Comparison of ENCODE assay signal across 22 mouse cellular contexts in the genomic region with DNA sequence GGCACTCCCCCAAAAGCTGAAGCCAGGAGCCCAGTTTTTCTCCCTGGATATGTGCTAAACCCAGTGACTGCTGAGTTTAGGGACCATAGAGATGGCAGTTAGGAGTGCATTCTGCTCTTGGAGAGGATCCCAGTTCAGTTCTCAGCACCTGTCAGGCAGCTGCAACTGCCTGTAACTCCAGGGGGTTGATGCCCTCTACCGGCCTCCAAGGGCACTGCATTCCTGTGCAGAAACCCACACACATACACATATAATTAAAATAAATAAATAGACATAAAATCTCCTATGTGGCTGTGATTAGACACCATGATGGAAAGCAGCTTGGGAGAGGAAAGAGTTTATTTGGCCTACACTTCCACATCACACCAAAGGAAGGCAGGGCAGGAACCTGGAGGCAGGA. TPM values are rescaled to one million over a fixed set of nuclear protein-coding genes. Genes with fewer than 3 reads are reported as not detected.
DNase-seq lines count a peak whose midpoint lies in the region; ATAC-seq and TF ChIP-seq lines count a peak whose summit lies in the region.
"Had no signal": no experiment of that assay in that cellular context is flagged by ENCODE, and none has a peak within 500 bp of the region (broad histone marks: within the 10 kb centered on the region; RNA-seq: fewer than 3 reads in every experiment).

No protein-coding gene starts in this region.

- H3K4me1 ChIP-seq in heart, adult 2 months (ENCODE audit: control insufficient read depth, insufficient read depth, low read length), result no peaks in the 10 kb centered on the region
- 0 out of 2 replicates have a peak, but pooled peaks cover 2% of the 10 kb centered on the region for H3K4me1 ChIP-seq in liver, postnatal 0 days (ENCODE audit: insufficient read depth)
- H3K4me1 ChIP-seq in liver, embryonic 12.5 days, result no peaks in the 10 kb centered on the region
- H3K4me1 ChIP-seq: forebrain, embryonic 13.5 days; heart, embryonic 10.5 days; hindbrain, embryonic 13.5 days had no signal

- 72% methylated on average over 1 of the region's 1 CpGs for WGBS in heart, adult 2 months
- WGBS in liver, postnatal 0 days (ENCODE audit: insufficient replicate concordance), result 79% methylated on average over 1 of the region's 1 CpGs
- WGBS in liver, embryonic 12.5 days (ENCODE audit: insufficient replicate concordance), result 45% methylated on average over 1 of the region's 1 CpGs

- no peak for ATAC-seq in liver, postnatal 0 days
- ATAC-seq in liver, embryonic 12.5 days, result no peak
- ATAC-seq: forebrain, embryonic 13.5 days; forebrain, postnatal 0 days had no signal

- H3K9ac ChIP-seq in heart, adult 2 months (ENCODE audit: low read depth, low read length), result no peak overlapping the region
- no peak overlapping the region for H3K9ac ChIP-seq in liver, postnatal 0 days (replicated peaks)
- no peak overlapping the region for H3K9ac ChIP-seq in liver, embryonic 12.5 days
- H3K9ac ChIP-seq: forebrain, embryonic 13.5 days; forebrain, postnatal 0 days; hindbrain, embryonic 13.5 days had no signal

- no peaks in the 10 kb centered on the region; the same call in 1 of the 2 replicates for H3K79me2 ChIP-seq in heart, adult 2 months (replicated peaks; ENCODE audit: control insufficient read depth, insufficient read depth, low read length)

- H3K36me3 ChIP-seq in heart, adult 2 months (ENCODE audit: control insufficient read depth, insufficient read depth, low read length), result no peaks in the 10 kb centered on the region
- H3K36me3 ChIP-seq in liver, postnatal 0 days (replicated peaks; ENCODE audit: insufficient read depth, low read length), result peaks cover 12% of the 10 kb centered on the region
- H3K36me3 ChIP-seq in liver, embryonic 12.5 days, result peaks cover 25% of the 10 kb centered on the region

- TF ChIP-seq POLR2A in heart, adult 2 months (IDR thresholded peaks at IDR 0.05; ENCODE audit: insufficient read depth, low read depth, low read length), result no peak

- H3K4me2 ChIP-seq in liver, postnatal 0 days (ENCODE audit: low read depth, low read length), result no peak overlapping the region
- no peak overlapping the region for H3K4me2 ChIP-seq in liver, embryonic 12.5 days
- H3K4me2 ChIP-seq: forebrain, embryonic 13.5 days; hindbrain, embryonic 13.5 days had no signal

- no peak for TF ChIP-seq EP300 in heart, adult 2 months (IDR thresholded peaks at IDR 0.05; ENCODE audit: insufficient read depth, low read depth, low read length)
- TF ChIP-seq EP300 in liver, postnatal 0 days (IDR thresholded peaks at IDR 0.05; ENCODE audit: low read depth), result no peak

- intact Hi-C loops in heart, adult 2 months (cut with DNase I), result no loop called here
- intact Hi-C loops in heart, postnatal 14 days (cut with DNase I), result no loop called here

- H3K27ac ChIP-seq in heart, adult 2 months, result no peak overlapping the region
- no peak overlapping the region for H3K27ac ChIP-seq in liver, postnatal 0 days (ENCODE audit: low read depth)
- H3K27ac ChIP-seq in liver, embryonic 12.5 days, result no peak overlapping the region
- H3K27ac ChIP-seq: embryonic facial prominence, embryonic 10.5 days; forebrain, embryonic 13.5 days; heart, embryonic 10.5 days; hindbrain, embryonic 13.5 days had no signal

- TF ChIP-seq CTCF in heart, adult 2 months (IDR thresholded peaks at IDR 0.05), result 0 out of 2 replicates have a peak, but pooled peaks have one; percentile 7
- TF ChIP-seq CTCF in liver, postnatal 0 days (IDR thresholded peaks at IDR 0.05; ENCODE audit: low read depth), result peak; percentile 26; the same call in 1 of the 2 replicates

- H3K9me3 ChIP-seq in liver, postnatal 0 days (ENCODE audit: low read length), result no peaks in the 10 kb centered on the region
- no peaks in the 10 kb centered on the region for H3K9me3 ChIP-seq in liver, embryonic 12.5 days (replicated peaks)
- H3K9me3 ChIP-seq: embryonic facial prominence, embryonic 10.5 days; forebrain, embryonic 13.5 days; G1E; heart, embryonic 10.5 days; hindbrain, embryonic 13.5 days had no signal

- H3K27me3 ChIP-seq in heart, adult 2 months (ENCODE audit: control insufficient read depth, insufficient read depth, low read length), result no peaks in the 10 kb centered on the region
- H3K27me3 ChIP-seq in liver, postnatal 0 days (ENCODE audit: insufficient read depth, low read length), result no peaks in the 10 kb centered on the region
- no peaks in the 10 kb centered on the region for H3K27me3 ChIP-seq in liver, embryonic 12.5 days (replicated peaks)
- H3K27me3 ChIP-seq: forebrain, embryonic 13.5 days; hindbrain, embryonic 13.5 days had no signal

- no peak overlapping the region for H3K4me3 ChIP-seq in heart, adult 2 months
- no peak overlapping the region for H3K4me3 ChIP-seq in liver, postnatal 0 days (ENCODE audit: low read depth, low read length)
- H3K4me3 ChIP-seq in liver, embryonic 12.5 days, result no peak overlapping the region
- H3K4me3 ChIP-seq: embryonic facial prominence, embryonic 10.5 days; forebrain, embryonic 13.5 days; heart, embryonic 10.5 days; hindbrain, embryonic 13.5 days had no signal

- no peak for DNase-seq in heart, adult 2 months
- DNase-seq in heart, postnatal 14 days, result no peak
- DNase-seq in liver, postnatal 0 days, result no peak
- peak; percentile 33 for DNase-seq in ZHBTc4 (ENCODE audit: low read depth, low spot score)
- no peak for DNase-seq in adrenal gland, adult 2 months
- DNase-seq in kidney, adult 18-20 months, result no peak
- DNase-seq: adrenal gland, adult 8-10 months; adrenal gland, postnatal 36 days; cerebellum, adult 2 months; cerebellum, postnatal 10 days; forebrain, postnatal 0 days; gastrocnemius, postnatal 36 days; heart, adult 11 months; heart, postnatal 10 days had no signal

RNA-seq across cellular contexts. Expression of gene Cops7b, which starts 29.4 kb away (rescaled TPM):
- 10 to 100 TPM; 11.2 to 12.0 TPM for total RNA-seq in heart, adult 2 months (2021)
- 18.2 and 22.4 TPM in 2 replicates for polyA plus RNA-seq in heart, adult 2 months (2012; rRNA removed)
- total RNA-seq in heart, postnatal 14 days (2021), result 10 to 100 TPM; 10.8 to 11.5 TPM
- 8.5 and 9.8 TPM in 2 replicates for polyA plus RNA-seq in liver, postnatal 0 days (2015; fragmentation: Nextera tagmentation; extraction: Ambion mirVana)
- 23.4 and 24.3 TPM in 2 replicates for polyA plus RNA-seq in liver, embryonic 12.5 days (2016; fragmentation: Nextera tagmentation; extraction: Ambion mirVana)
- total RNA-seq in adrenal gland, adult 2 months (2021), result 10 to 100 TPM in 1 of 2 experiments, 1 to 10 TPM in 1; 9.8 to 10.2 TPM
- polyA plus RNA-seq in adrenal gland, adult 2 months (2012; rRNA removed), result 15.8 and 18.0 TPM in 2 replicates

RNA-seq across cellular contexts. Expression of gene Pde6d, which starts 29.7 kb away (rescaled TPM):
- total RNA-seq in heart, adult 2 months (2021), result 10 to 100 TPM; 40.4 to 47.6 TPM
- polyA plus RNA-seq in heart, adult 2 months (2012; rRNA removed), result 27.9 and 39.2 TPM in 2 replicates
- 10 to 100 TPM; 40.3 to 44.5 TPM for total RNA-seq in heart, postnatal 14 days (2021)
- 25.2 and 29.6 TPM in 2 replicates for polyA plus RNA-seq in liver, postnatal 0 days (2015; fragmentation: Nextera tagmentation; extraction: Ambion mirVana)
- 44.0 and 48.0 TPM in 2 replicates for polyA plus RNA-seq in liver, embryonic 12.5 days (2016; fragmentation: Nextera tagmentation; extraction: Ambion mirVana)
- 10 to 100 TPM; 29.3 to 39.5 TPM for total RNA-seq in adrenal gland, adult 2 months (2021)
- polyA plus RNA-seq in adrenal gland, adult 2 months (2012; rRNA removed), result 10.2 and 12.8 TPM in 2 replicates

RNA-seq across cellular contexts. Expression of gene Nppc, which starts 58.3 kb away (rescaled TPM):
- total RNA-seq in heart, adult 2 months (2021), result not detected
- 0.14 TPM in 1 of 2 replicates, not detected in the other for polyA plus RNA-seq in heart, adult 2 months (2012; rRNA removed)
- total RNA-seq in heart, postnatal 14 days (2021), result under 1 TPM; 0.62 to 0.63 TPM
- polyA plus RNA-seq in liver, postnatal 0 days (2015; fragmentation: Nextera tagmentation; extraction: Ambion mirVana), result 0.20 TPM in 1 of 2 replicates, not detected in the other
- polyA plus RNA-seq in liver, embryonic 12.5 days (2016; fragmentation: Nextera tagmentation; extraction: Ambion mirVana), result not detected in 2 replicates
- total RNA-seq in adrenal gland, adult 2 months (2021), result under 1 TPM in 1 of 2 experiments, not detected in 1; 0.55 TPM
- polyA plus RNA-seq in adrenal gland, adult 2 months (2012; rRNA removed), result 0.44 and 0.45 TPM in 2 replicates
- total RNA-seq: adrenal gland, adult 8-10 months; adrenal gland, postnatal 36 days; G1E; hematopoietic stem cell, adult 5-6 weeks had no signal
- polyA plus RNA-seq: C2C12, G1E had no signal
